Mouse (Mus musculus) liver, postnatal 0 days (tissue): ENCODE measurements at regions not wholly inside any gene's neighbourhood (a gene's known extent, or its start where the extent isn't known, plus 50 kb on each side); places are given as distances from the start of the nearest gene placed in this dataset.

Experiments used
- ATAC-seq: fragments of 200-750 bp; cut with Nextera tagmentation; 2 replicates; pipeline ENCODE4 v1.8.0; 2017; ENCODE audit warnings: mild to moderate bottlenecking, moderate library complexity
- DNase-seq: peaks from one replicate; pipeline ENCODE4 v3.0.0-alpha.2; 2016
- H3K27ac ChIP-seq: fragments of 300-500 bp; sonication (generic); 2 replicates; pipeline ENCODE4 v1.5.1; 2014; ENCODE audit warnings: antibody characterized with exemption, moderate library complexity, mild to moderate bottlenecking, low read depth
- H3K27me3 ChIP-seq: fragments of 300-500 bp; sonication (generic); 2 replicates; pipeline ENCODE4 v1.6.1; 2014; ENCODE audit warnings: low read length, control low read depth, mixed read lengths; ENCODE audit not compliant: insufficient read depth
- H3K36me3 ChIP-seq: fragments of 300-500 bp; sonication (generic); replicated peaks from 2 replicates; pipeline ENCODE4 v1.6.1; 2014; ENCODE audit warnings: mild to moderate bottlenecking, control low read depth, low read length, moderate library complexity, mixed read lengths; ENCODE audit not compliant: insufficient read depth
- H3K4me1 ChIP-seq: fragments of 300-500 bp; sonication (generic); 2 replicates; pipeline ENCODE4 v1.6.1; 2014; ENCODE audit warnings: antibody characterized with exemption, mild to moderate bottlenecking, control low read depth; ENCODE audit not compliant: insufficient read depth
- H3K4me2 ChIP-seq: fragments of 300-500 bp; sonication (generic); 2 replicates; pipeline ENCODE4 v1.6.1; 2014; ENCODE audit warnings: low read depth, mild to moderate bottlenecking, low read length, moderate library complexity, mixed read lengths
- H3K4me3 ChIP-seq: fragments of 300-500 bp; sonication (generic); 2 replicates; pipeline ENCODE4 v1.5.1; 2014; ENCODE audit warnings: low read depth, low read length
- H3K9ac ChIP-seq: fragments of 300-500 bp; sonication (generic); replicated peaks from 2 replicates; pipeline ENCODE4 v1.6.1; 2014; ENCODE audit warnings: mild to moderate bottlenecking, moderate library complexity
- H3K9me3 ChIP-seq: fragments of 300-500 bp; sonication (generic); 2 replicates; pipeline ENCODE4 v1.6.1; 2016; ENCODE audit warnings: mild to moderate bottlenecking, control low read depth, low read length, mixed read lengths
- CTCF ChIP-seq: sonication (generic); IDR thresholded peaks from 2 replicates; pipeline ENCODE4 v1.5.1; 2016; ENCODE audit warnings: antibody characterized with exemption, low read depth
- EP300 ChIP-seq: IDR thresholded peaks from 2 replicates; pipeline ENCODE4 v1.6.1; 2016; ENCODE audit warnings: antibody characterized with exemption, low read depth, mild to moderate bottlenecking
- WGBS: fragments of 180-500 bp; shearing (Covaris S2); extraction: QIAGEN DNeasy Blood & Tissue Kit; methylation state at CpG from one replicate; pipeline ENCODE4 v1.1.7; 2014; ENCODE audit not compliant: insufficient replicate concordance; 5-methylcytosine and 5-hydroxymethylcytosine counted together

DNA sequence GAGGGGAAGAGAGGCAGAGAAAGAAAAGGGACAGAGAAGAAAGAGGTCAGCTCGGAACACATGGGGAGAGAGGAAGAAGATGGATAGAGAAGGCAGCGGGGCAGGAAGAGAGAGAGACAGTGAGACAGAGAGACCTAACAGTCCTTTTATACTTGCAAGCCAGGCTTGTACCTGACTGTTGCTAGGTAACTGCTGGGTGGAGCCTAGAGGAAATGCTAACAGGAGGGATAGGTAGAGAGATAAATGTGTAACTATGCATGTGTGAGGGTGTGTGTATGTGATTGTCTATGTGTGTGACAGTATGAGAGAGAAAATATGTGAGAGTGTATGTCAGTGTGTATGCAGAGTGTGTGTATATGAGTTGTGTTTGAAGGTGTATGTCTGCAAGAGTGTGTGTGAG lies 161.8 kb downstream of the Actr3 start:
- H3K9me3 ChIP-seq, result no peaks in the 10 kb centered on the region
- ATAC-seq, result no peak
- 57% methylated on average over 2 of the region's 2 CpGs for WGBS
- H3K4me2 ChIP-seq, result no peak overlapping the region
- H3K27ac ChIP-seq, result no peak overlapping the region
- H3K9ac ChIP-seq, result no peak overlapping the region
- H3K27me3 ChIP-seq, result no peaks in the 10 kb centered on the region
- TF ChIP-seq CTCF (no peak), EP300 (no peak)
- H3K4me3 ChIP-seq, result no peak overlapping the region
- no peaks in the 10 kb centered on the region for H3K36me3 ChIP-seq
- H3K4me1 ChIP-seq, result no peaks in the 10 kb centered on the region
- DNase-seq, result no peak

DNA sequence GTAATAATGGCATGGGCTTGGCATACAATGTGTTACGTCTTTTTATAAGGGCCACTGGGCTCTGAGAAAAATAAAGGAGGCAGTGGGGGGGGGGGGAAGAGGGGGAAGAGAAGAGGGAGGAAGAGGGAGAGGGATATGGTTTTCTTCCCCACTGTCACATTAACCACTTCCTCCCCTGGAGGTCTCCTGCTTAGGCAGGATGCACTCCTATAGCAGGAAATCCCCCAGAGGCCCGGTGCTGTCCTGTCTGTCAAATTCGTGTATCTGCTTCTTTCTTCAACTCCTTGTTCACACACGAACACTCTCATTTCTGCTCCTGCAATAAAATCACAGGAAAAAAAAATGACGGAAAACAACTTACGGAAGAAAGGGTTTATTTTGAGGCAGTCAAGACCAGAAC lies 171.8 kb downstream of the Actr3 start:
- no peak overlapping the region for H3K27ac ChIP-seq
- DNase-seq (no peak), ATAC-seq (no peak)
- H3K9me3 ChIP-seq, result no peaks in the 10 kb centered on the region
- H3K4me2 ChIP-seq, result no peak overlapping the region
- WGBS, result 37% methylated on average over 6 of the region's 6 CpGs
- H3K9ac ChIP-seq, result no peak overlapping the region
- H3K4me3 ChIP-seq, result no peak overlapping the region
- H3K36me3 ChIP-seq, result no peaks in the 10 kb centered on the region
- no peak for TF ChIP-seq EP300
- TF ChIP-seq CTCF, result no peak
- H3K27me3 ChIP-seq, result no peaks in the 10 kb centered on the region
- H3K4me1 ChIP-seq, result no peaks in the 10 kb centered on the region

DNA sequence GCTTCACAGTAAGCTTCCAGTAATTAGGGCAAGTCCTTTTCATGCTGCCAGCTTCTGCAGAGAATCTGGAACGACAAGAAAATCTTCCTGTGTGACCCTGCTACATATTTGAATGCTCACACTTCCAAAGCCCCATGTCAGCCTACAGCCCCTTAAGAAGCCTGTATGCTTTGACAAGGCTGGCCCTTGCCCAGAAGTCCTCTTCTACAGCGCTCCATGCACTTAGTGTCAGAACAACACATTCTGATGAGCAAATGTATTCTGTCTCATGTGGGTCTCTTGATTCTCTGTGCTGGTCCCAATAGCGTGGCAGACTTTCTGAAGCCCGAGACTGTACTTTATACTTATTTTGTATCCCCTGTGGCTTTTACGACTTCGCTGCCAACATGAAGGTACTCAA lies 172.5 kb downstream of the Actr3 start:
- Histone ChIP-seq H3K4me2 (no peak overlapping the region), H3K27me3 (no peaks in the 10 kb centered on the region), H3K4me1 (no peaks in the 10 kb centered on the region), H3K4me3 (no peak overlapping the region), H3K36me3 (no peaks in the 10 kb centered on the region), H3K27ac (no peak overlapping the region), H3K9me3 (no peaks in the 10 kb centered on the region), H3K9ac (no peak overlapping the region)
- TF ChIP-seq EP300 (no peak), CTCF (no peak)
- WGBS, result 76% methylated on average over 6 of the region's 6 CpGs
- ATAC-seq, result no peak
- DNase-seq, result no peak

DNA sequence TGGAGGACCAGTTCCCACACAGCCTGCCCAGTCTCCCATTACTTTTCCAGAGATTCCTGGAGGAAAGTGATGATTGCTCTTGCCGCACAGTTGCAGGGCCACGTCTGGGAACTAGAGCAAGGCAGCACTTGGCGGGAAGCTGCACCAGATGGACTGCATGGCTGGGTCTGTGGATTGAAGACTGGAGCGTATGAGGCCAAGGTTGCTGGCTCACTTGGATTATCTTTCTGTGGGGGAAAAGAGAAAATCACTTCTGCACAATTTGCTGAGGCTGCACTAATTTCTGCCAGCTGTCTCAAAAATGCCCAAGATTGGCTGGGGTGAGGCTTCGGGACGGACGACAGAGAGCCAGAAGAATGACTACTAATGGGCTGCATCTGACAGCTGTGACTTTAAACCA lies 193.2 kb downstream of the Actr3 start:
- no peak for ATAC-seq
- TF ChIP-seq EP300 (no peak), CTCF (no peak)
- Histone ChIP-seq H3K36me3 (no peaks in the 10 kb centered on the region), H3K4me2 (no peak overlapping the region), H3K4me3 (no peak overlapping the region), H3K4me1 (no peaks in the 10 kb centered on the region), H3K9ac (no peak overlapping the region), H3K27me3 (no peaks in the 10 kb centered on the region), H3K27ac (no peak overlapping the region), H3K9me3 (no peaks in the 10 kb centered on the region)
- no peak for DNase-seq
- WGBS, result 86% methylated on average over 7 of the region's 7 CpGs

DNA sequence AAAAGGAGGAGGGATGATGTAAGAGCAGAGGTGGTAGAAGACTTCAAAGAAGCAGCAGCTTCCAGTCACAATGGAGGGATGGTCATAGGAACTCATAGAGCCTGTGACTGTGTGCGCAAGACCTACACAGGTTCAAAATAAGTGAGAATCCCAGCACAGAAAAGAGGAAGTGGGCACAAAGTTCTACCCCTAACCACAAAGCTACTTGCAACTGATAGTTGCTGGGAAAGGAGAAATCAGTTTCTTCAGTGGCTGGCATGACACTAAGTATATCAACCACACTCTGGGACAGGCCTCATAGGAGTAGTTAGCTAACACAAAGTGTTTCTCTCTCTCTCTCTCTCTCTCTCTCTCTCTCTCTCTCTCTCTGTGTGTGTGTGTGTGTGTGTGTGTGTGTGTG lies 193.8 kb downstream of the Actr3 start:
- Histone ChIP-seq H3K27me3 (no peaks in the 10 kb centered on the region), H3K4me3 (no peak overlapping the region), H3K4me2 (no peak overlapping the region), H3K4me1 (no peaks in the 10 kb centered on the region), H3K9ac (no peak overlapping the region), H3K27ac (no peak overlapping the region), H3K36me3 (no peaks in the 10 kb centered on the region), H3K9me3 (no peaks in the 10 kb centered on the region)
- DNase-seq (no peak), ATAC-seq (0 out of 2 replicates have a peak, but pooled peaks have one; percentile 17)
- no peak for TF ChIP-seq CTCF
- no peak for TF ChIP-seq EP300
- WGBS, result 33% methylated on average over 1 of the region's 1 CpGs

DNA sequence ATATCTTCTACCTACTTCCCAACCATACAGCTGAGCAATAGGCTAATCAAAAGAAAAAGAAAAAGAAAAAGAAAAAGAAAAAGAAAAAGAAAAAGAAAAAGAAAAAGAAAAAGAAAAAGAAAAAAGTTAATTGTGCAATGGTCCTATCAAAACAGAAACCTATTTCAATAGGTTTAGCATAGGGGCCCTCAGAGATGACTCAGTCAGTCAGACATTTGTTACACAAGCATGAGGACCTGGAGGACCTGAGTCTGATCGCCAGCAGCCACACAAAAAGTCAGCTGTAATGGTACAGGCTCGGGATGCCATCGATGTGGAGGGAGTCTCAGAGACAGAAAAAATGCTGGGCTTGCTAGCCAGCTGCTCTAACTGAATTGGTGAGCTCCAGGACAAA lies 197.9 kb downstream of the Actr3 start:
- Histone ChIP-seq H3K36me3 (no peaks in the 10 kb centered on the region), H3K27ac (no peak overlapping the region), H3K9me3 (no peaks in the 10 kb centered on the region), H3K27me3 (no peaks in the 10 kb centered on the region), H3K9ac (no peak overlapping the region), H3K4me2 (no peak overlapping the region), H3K4me1 (no peaks in the 10 kb centered on the region), H3K4me3 (no peak overlapping the region)
- ATAC-seq (no peak), DNase-seq (no peak)
- WGBS, result 70% methylated on average over 3 of the region's 3 CpGs
- no peak for TF ChIP-seq CTCF
- TF ChIP-seq EP300, result no peak

DNA sequence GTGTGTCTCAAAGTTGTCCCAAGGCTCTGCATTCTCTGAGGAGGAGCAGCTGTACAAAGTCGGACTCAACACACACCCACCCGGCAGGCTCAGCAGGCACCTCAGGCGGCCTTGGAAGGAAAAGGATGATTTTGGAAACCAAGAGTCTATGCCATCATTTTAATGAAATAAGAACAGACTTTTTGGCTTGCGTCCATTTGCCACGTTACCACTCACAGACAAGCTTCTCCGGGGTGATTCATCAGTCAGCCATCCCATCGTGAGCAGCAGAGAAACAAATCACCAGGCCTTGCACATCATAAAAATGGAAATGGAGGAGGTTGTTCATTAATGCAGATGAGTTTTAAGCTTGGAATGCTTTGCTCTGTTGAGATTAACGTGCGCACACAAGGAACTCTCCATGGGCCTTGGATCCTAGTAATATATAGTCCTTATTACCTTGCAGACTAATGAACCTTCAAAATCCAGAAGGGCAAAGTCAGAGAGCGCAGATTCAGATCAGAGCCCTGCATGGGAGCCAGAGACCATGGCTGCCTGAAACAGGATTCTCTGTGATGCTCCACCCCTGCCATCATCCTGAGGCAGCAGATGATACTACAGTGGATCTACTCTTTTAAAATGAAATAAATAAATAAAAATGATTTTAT lies 198.5 kb downstream of the Actr3 start:
- no peak for ATAC-seq
- no peak overlapping the region for H3K27ac ChIP-seq
- H3K27me3 ChIP-seq, result no peaks in the 10 kb centered on the region
- no peaks in the 10 kb centered on the region for H3K9me3 ChIP-seq
- TF ChIP-seq CTCF (no peak), EP300 (no peak)
- no peak overlapping the region for H3K9ac ChIP-seq
- DNase-seq, result no peak
- WGBS, result 84% methylated on average over 10 of the region's 10 CpGs
- no peaks in the 10 kb centered on the region for H3K36me3 ChIP-seq
- H3K4me3 ChIP-seq, result no peak overlapping the region
- no peaks in the 10 kb centered on the region for H3K4me1 ChIP-seq
- no peak overlapping the region for H3K4me2 ChIP-seq
